Mouse (Mus musculus) forelimb bud, embryonic 11.5 days (tissue): ENCODE data around the gene Pttg1.

Experiments used
- DNase-seq: peaks from one replicate; pipeline ENCODE4 v3.0.0-alpha.2; 2012; ENCODE audit warnings: low read depth, low spot score

The Pttg1 gene

DNA sequence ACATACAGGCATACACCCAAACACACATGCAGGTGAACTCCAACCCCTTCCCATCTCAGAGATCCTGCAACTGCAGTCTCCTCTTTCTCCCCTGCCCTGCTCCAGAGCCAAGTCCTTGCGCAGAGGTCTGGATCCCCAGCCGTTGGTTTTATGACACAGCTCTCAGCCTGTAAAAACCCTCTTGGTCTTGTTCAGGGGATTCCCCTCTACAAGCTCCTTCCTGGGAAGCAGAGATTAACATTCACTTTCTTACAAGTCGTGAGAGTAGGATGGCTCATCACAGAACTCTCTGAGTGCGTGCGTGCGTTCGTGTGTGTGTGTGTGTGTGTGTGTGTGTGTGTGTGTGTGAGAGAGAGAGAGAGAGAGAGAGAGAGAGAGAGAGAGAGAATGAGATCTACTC is 15.8 kb downstream of the Pttg1 start:
- DNase-seq = no peak

GRCm38 (mm10) chr11:43408888-43409287 is 17.2 kb downstream of the Pttg1 start:
- no peak for DNase-seq

- no peak for DNase-seq
Observed at GRCm38 (mm10) chr11:43404150-43404807, 21.8 kb downstream of the Pttg1 start.

DNA sequence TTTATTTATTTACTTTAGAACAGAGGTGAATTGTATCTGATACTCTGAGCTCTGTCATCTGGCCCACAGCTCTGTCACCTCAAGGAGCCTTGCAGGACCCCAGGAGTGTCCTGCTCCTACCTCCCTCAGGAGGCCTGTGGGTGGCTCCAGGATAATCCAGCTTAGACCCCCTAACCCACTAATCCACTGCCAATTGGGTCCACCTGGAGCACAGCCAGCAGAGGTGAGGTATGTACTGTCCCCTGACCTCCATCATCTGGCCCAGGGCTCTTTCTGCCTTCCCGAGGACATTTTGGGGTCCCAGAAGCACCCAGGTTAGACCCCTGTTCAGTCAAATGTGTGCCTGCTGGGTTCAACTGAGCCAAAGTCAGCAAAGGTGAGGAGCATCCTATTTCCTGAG is 25.9 kb downstream of the Pttg1 start:
- no peak for DNase-seq

GRCm38 (mm10) chr11:43399297-43399696 is 26.8 kb downstream of the Pttg1 start:
- no peak for DNase-seq

DNA sequence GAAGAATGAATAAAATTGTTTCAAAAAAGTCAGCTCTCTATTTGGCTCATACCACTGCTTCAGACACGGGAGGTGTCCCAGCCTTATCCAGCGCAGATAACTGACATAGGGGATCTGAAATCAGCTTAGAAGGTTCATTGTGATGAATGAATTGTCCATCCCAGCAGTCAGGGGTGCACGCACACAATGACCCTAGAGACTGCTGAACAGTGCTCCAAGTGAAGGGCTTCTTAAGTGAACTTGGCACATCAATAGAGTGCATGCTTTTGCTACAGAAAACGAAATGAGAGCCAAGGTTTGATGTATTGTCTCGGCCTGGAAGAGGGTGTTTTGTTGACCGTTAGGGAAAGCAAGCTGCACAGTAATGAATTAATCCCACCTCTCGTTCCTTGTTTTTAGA is 29.4 kb downstream of the Pttg1 start:
- no peak for DNase-seq

DNA sequence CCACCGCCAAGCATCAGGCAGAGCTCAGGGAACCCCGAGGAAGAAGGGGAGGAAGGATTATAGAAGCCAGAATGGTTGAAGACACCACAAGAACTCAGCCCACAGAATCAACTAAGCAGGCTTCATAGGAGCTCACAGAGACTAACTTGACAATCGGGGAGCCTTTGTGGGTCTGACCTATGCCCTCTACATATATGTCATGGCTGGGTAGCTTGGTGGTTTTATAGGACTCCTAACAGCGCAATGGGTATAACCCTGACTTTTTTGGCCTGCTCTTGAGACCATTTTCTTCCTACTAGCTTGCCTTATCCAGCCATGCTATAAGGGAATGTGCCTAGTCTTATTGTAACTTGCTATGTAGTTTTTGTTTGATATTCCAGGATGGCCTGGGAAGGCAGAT is 29.8 kb downstream of the Pttg1 start:
- no peak for DNase-seq

DNA sequence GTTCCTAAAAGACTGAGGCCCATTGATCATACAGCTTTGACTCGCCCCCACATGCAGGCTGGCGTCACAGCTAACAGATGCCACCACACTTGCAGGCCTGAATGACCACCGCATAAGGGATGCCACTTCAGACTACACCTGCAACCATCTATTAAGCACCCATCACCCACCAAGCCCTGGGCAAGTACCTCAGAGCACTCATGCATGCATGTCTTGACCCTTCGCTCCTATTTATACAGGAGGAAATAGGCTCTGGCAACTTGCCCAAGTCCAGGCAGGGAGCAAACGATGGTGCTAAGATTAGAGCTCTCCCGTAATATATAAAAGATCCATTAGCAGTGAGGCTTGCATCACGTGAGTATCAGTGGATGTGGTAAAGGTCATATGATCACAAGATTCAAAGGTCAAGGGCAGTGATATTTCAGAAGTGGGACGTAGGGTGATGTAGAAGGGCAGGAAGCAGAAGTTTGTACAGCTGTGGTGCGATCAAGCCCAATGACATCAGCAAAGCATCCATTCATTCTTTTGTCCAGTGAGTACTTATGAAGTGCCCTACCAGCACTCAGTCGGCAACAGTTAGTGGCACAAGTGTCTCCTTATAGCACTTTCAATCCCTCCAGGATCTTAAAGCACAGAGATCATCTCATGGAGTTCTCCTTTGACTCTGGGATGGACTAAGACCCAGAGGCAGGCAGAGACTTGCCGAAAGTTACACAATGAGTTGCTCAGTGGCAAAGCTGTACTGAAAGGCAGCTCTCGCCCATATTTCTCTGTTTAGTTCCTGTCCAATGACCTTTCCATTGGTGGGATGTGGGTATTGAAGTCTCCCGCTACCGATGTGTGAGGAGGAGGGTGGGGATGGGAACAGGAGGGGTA is 30.7 kb downstream of the Pttg1 start:
- no peak for DNase-seq

- no peak for DNase-seq
Observed at GRCm38 (mm10) chr11:43393325-43393724, 32.7 kb downstream of the Pttg1 start.

GRCm38 (mm10) chr11:43392757-43393156 is 33.3 kb downstream of the Pttg1 start:
- DNase-seq = no peak

DNA sequence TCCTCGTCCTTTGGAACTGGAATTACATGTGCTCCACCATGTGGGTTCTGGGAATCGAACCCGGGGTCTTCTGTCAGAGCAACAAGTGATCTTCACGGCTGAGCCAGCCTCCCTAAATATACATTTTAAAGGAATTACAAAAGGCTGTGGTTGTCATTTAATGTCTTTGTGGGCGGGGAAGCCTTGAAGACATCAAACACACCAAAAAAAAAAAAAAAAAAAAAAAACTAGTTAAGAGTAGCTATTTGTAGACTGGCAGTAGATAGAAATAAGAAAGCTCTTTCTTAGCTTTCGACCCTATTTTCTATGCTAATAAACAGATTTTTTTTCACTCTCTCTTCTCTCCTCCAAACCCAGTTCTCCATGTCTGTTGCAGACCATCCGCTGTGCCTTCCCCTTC is 36.9 kb downstream of the Pttg1 start:
- no peak for DNase-seq

- DNase-seq = no peak
Observed at GRCm38 (mm10) chr11:43388122-43389097, 37.6 kb downstream of the Pttg1 start.

DNA sequence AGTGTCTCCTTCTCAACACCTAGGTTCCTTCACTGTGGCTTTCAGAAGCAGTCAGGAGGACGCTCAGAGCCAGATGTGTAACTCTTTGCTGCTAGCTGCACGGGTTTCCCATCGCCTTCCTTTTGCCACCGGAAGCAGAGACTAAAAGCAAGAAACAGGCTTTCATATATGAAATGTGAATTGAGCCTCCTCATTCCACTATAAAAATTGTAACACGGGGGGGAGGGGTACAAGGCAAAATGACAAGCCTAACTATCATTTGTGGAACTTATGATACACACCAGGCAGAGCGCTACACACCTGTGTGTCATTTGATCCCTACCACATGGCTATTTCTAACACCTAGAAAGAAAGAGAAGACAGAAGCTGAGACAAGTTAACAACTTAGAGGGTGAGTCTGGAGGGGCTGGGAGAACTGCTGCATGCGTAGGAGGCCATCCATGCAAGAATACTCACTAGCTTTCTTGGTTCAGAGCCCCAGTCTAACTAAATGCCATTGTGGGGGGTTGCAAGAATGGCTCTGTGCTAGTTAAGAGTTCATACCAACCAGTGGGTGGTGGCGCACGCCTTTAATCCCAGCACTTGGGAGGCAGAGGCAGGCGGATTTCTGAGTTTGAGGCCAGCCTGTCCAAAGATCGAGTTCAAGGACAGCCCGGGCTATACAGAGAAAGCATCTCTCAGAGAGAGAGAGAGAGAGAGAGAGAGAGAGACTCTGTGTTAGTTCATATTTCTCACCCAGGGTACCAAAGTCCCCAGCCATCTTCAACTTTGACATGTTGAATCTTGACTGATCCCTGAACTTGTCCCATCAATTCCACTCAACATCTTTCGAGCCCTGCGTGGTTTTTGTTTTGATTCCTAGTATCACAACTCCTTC is 38.8 kb downstream of the Pttg1 start:
- no peak for DNase-seq

DNA sequence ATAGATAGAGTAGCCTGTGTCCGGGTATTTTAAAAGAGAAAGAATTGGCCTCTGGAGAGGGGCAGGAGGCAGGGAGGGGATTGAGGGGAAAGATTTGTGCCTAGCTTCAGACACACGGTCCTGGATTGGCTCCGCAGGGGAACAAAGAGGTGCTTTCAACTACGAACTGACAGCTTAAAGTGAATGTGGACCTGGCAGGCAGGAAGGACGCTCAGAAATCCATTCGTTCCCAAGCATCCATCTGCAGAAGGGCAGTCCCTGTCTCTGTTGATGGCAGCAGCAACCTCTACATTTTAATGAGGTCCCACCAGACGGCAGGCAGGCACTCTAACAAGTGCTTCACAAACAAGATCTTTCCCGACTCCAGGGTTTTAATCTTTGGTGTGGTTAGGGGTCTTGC is 40.3 kb downstream of the Pttg1 start:
- DNase-seq = no peak

GRCm38 (mm10) chr11:43385055-43385649 is 40.9 kb downstream of the Pttg1 start:
- DNase-seq = peak; percentile 33

- DNase-seq = no peak
Observed at GRCm38 (mm10) chr11:43383581-43383980, 42.5 kb downstream of the Pttg1 start.

GRCm38 (mm10) chr11:43380901-43381300 is 45.1 kb downstream of the Pttg1 start:
- DNase-seq = no peak

DNA sequence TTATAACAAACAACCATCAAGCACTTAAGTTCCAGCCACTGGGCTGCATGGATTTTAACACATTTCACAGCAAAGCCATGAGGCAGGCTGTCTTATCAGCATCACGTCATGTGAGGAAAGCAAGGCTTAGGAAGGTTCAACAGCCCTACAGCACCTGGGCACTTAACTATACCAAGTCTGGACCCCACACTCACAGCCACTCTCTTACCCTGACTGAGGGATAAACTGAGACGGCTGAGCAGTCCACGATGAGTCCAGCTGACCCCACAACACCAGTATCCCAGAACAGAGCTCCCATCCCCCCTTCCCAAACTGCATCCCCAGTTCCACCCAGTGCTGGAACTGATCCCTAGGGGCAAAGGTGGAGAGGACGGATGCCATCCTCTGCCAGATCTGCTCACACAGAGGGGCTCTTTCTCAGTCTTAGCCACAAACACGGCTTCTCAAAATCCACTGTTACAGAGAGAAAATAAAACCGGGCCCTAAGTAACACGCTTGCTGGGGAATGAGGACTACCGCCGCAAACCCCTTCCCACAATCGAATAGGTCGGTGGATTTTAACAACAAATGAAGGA is 46.1 kb downstream of the Pttg1 start:
- no peak for DNase-seq

DNA sequence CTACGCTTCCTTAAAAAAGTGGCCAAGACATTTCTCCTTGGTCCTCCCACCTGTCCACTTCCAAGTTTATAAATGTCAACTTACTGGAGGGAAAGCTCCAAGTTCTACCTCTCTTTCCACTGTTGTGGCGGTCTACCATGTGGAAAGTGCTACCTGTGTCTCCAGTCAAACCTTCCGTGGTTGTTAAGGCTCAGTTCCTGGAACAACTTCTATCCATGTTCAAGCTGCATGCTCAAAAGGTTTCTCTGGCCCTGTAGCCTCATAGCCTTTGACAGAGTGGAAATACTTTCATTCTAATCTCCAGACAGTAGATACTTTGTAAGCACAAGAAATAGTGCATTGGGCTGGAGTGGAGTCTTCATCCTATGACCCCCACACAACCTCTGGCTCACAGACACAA is 46.6 kb downstream of the Pttg1 start:
- DNase-seq = no peak
